Mouse (Mus musculus) heart, postnatal 25 days (tissue): Measurements from ENCODE around the gene Fnbp1l. TPM values are rescaled to one million over a fixed set of nuclear protein-coding genes. Genes with fewer than 3 reads are reported as not detected.

Experiments used
- DNase-seq: peaks from one replicate; pipeline ENCODE4 v3.0.0; 2022; ENCODE audit warnings: low spot score
- intact Hi-C: fragments of 180-260 bp; cut with DNase I; formaldehyde crosslinking; loops from one replicate; pipeline ENCODE4 v1.15.1; 2025
- total RNA-seq, 2 experiments: library from RNA; stranded (reverse); gene quantifications; 2 replicates each; pipeline ENCODE4 v1.2.3; 2021

Gene Fnbp1l
- 10 to 100 TPM; 19.2 to 20.3 TPM for total RNA-seq

- intact Hi-C loops: loop anchor here (5.0 kb wide), 3 partner anchors 47 to 107 kb away; no protein-coding TSS in a partner anchor
Measured at GRCm38 (mm10) chr3:122618991-122619930, at the start of gene Fnbp1l. Gene Fnbp1l, minus strand, starts transcription at chr3:122619715.

GRCm38 (mm10) chr3:122660795-122661194, 41.3 kb upstream of the Fnbp1l start:
- no peak for DNase-seq
- intact Hi-C loops: no loop called here

More at GRCm38 (mm10) chr3:122618991-122619930, at the start of gene Fnbp1l:
- peak; percentile 66 for DNase-seq

- intact Hi-C loops: no loop called here
- no peak for DNase-seq
Measured at GRCm38 (mm10) chr3:122659261-122659917, 39.9 kb upstream of the Fnbp1l start.

- no peak for DNase-seq
- intact Hi-C loops: loop anchor here (1.0 kb wide), 1 partner anchor 82 kb away; no protein-coding TSS in a partner anchor
Measured at GRCm38 (mm10) chr3:122647195-122647837, 27.8 kb upstream of the Fnbp1l start.

- DNase-seq: no peak
- intact Hi-C loops: no loop called here
Measured at GRCm38 (mm10) chr3:122640286-122640685, 20.8 kb upstream of the Fnbp1l start.

- intact Hi-C loops: loop anchor here (2.0 to 5.0 kb wide), 5 partner anchors 74 to 752 kb away; no protein-coding TSS in a partner anchor
- no peak for DNase-seq
Measured at GRCm38 (mm10) chr3:122639197-122639475, 19.6 kb upstream of the Fnbp1l start.

GRCm38 (mm10) chr3:122638329-122639196, 19.0 kb upstream of the Fnbp1l start:
- peak; percentile 80 for DNase-seq
- intact Hi-C loops: loop anchor here (1.0 to 5.0 kb wide), 6 partner anchors 74 to 751 kb away; no protein-coding TSS in a partner anchor

GRCm38 (mm10) chr3:122637280-122637679, 17.8 kb upstream of the Fnbp1l start:
- intact Hi-C loops: loop anchor here (1.0 to 5.0 kb wide), 4 partner anchors 16 to 750 kb away; no protein-coding TSS in a partner anchor
- no peak for DNase-seq

- peak; percentile 45 for DNase-seq
- intact Hi-C loops: loop anchor here (5.0 kb wide), 2 partner anchors 338 to 748 kb away; no protein-coding TSS in a partner anchor
Measured at GRCm38 (mm10) chr3:122635246-122635645, 15.7 kb upstream of the Fnbp1l start.

GRCm38 (mm10) chr3:122629580-122629979, 10.1 kb upstream of the Fnbp1l start:
- DNase-seq: peak; percentile 31
- intact Hi-C loops: no loop called here

- intact Hi-C loops: no loop called here
- DNase-seq: no peak
Measured at GRCm38 (mm10) chr3:122628956-122629355, 9.4 kb upstream of the Fnbp1l start.

- intact Hi-C loops: no loop called here
- no peak for DNase-seq
Measured at GRCm38 (mm10) chr3:122628546-122628945, 9.0 kb upstream of the Fnbp1l start.

GRCm38 (mm10) chr3:122627846-122628245, 8.3 kb upstream of the Fnbp1l start:
- DNase-seq: no peak
- intact Hi-C loops: no loop called here

GRCm38 (mm10) chr3:122624591-122624990, 5.1 kb upstream of the Fnbp1l start:
- intact Hi-C loops: no loop called here
- no peak for DNase-seq

GRCm38 (mm10) chr3:122620285-122620931, 893 bp upstream of the Fnbp1l start:
- intact Hi-C loops: loop anchor here (2.0 kb wide), 1 partner anchor 16 kb away; no protein-coding TSS in a partner anchor
- DNase-seq: peak; percentile 20

- intact Hi-C loops: loop anchor here (2.0 to 5.0 kb wide), 4 partner anchors 17 to 108 kb away; no protein-coding TSS in a partner anchor
- no peak for DNase-seq
Measured at GRCm38 (mm10) chr3:122619931-122620284, 393 bp upstream of the Fnbp1l start.

- no peak for DNase-seq
- intact Hi-C loops: loop anchor here (5.0 kb wide), 3 partner anchors 46 to 106 kb away; no protein-coding TSS in a partner anchor
Measured at GRCm38 (mm10) chr3:122618402-122618801, 1.1 kb downstream of the Fnbp1l start.

- no peak for DNase-seq
- intact Hi-C loops: loop anchor here (5.0 kb wide), 3 partner anchors 45 to 105 kb away; no protein-coding TSS in a partner anchor
Measured at GRCm38 (mm10) chr3:122617613-122618340, 1.7 kb downstream of the Fnbp1l start.
